Mouse (Mus musculus): ENCODE results near the gene Dlg1. TPM values are rescaled to one million over a fixed set of nuclear protein-coding genes. Genes with fewer than 3 reads are reported as not detected.
"Not testable (repeated sequence)": the region's sequence is repeated elsewhere in the genome, so short reads cannot be mapped to it uniquely, and the experiment has no call there.

Dlg1 gene
- polyA plus RNA-seq, 1 experiment = 7.9 TPM

- no peaks in the 10 kb centered on the region; the same call in 1 of the 2 replicates for H3K4me1 ChIP-seq (ENCODE audit: control insufficient read depth, insufficient read depth, insufficient read length)
- 70% methylated on average over 3 of the region's 3 CpGs for WGBS
- H3K36me3 ChIP-seq (ENCODE audit: control insufficient read depth, insufficient read depth, low read length) = no peaks in the 10 kb centered on the region
- H3K27me3 ChIP-seq (ENCODE audit: control insufficient read depth, insufficient read depth, low read length) = no peaks in the 10 kb centered on the region
- no peak for DNase-seq (ENCODE audit: low read depth in 1 of 2, low spot score in 2 of 2)
- TF ChIP-seq POLR2A (IDR thresholded peaks at IDR 0.05; ENCODE audit: low read depth, low read length) (no peak), CTCF (IDR thresholded peaks at IDR 0.05; ENCODE audit: extremely low read depth, insufficient read depth, insufficient read length, insufficient replicate concordance) (no peak)
- no peak overlapping the region for H3K27ac ChIP-seq (ENCODE audit: insufficient read depth, low read length)
- H3K4me3 ChIP-seq (ENCODE audit: extremely low read depth, insufficient read depth, insufficient read length) = no peak overlapping the region
Observed at GRCm38 (mm10) chr16:31707326-31707725, 44.1 kb downstream of the Dlg1 start.

- Histone ChIP-seq H3K27me3 (ENCODE audit: control insufficient read depth, insufficient read depth, low read length) (no peaks in the 10 kb centered on the region), H3K4me1 (ENCODE audit: control insufficient read depth, insufficient read depth, insufficient read length) (no peaks in the 10 kb centered on the region), H3K36me3 (ENCODE audit: control insufficient read depth, insufficient read depth, low read length) (no peaks in the 10 kb centered on the region), H3K27ac (ENCODE audit: insufficient read depth, low read length) (no peak overlapping the region), H3K4me3 (ENCODE audit: extremely low read depth, insufficient read depth, insufficient read length) (no peak overlapping the region)
- WGBS = 85% methylated on average over 1 of the region's 1 CpGs
- no peak for TF ChIP-seq CTCF (IDR thresholded peaks at IDR 0.05; ENCODE audit: extremely low read depth, insufficient read depth, insufficient read length, insufficient replicate concordance)
- no peak for TF ChIP-seq POLR2A (IDR thresholded peaks at IDR 0.05; ENCODE audit: low read depth, low read length)
- no peak for DNase-seq (ENCODE audit: low read depth in 1 of 2, low spot score in 2 of 2)
Observed at GRCm38 (mm10) chr16:31722991-31723390, 59.7 kb downstream of the Dlg1 start.

GRCm38 (mm10) chr16:31724121-31724520 lies 60.9 kb downstream of the Dlg1 start:
- Histone ChIP-seq H3K4me1 (ENCODE audit: control insufficient read depth, insufficient read depth, insufficient read length) (no peaks in the 10 kb centered on the region), H3K27me3 (ENCODE audit: control insufficient read depth, insufficient read depth, low read length) (no peaks in the 10 kb centered on the region), H3K36me3 (ENCODE audit: control insufficient read depth, insufficient read depth, low read length) (no peaks in the 10 kb centered on the region), H3K4me3 (ENCODE audit: extremely low read depth, insufficient read depth, insufficient read length) (no peak overlapping the region), H3K27ac (ENCODE audit: insufficient read depth, low read length) (no peak overlapping the region)
- no peak for TF ChIP-seq POLR2A (IDR thresholded peaks at IDR 0.05; ENCODE audit: low read depth, low read length)
- no peak for TF ChIP-seq CTCF (IDR thresholded peaks at IDR 0.05; ENCODE audit: extremely low read depth, insufficient read depth, insufficient read length, insufficient replicate concordance)
- 38% methylated on average over 1 of the region's 1 CpGs for WGBS
- DNase-seq (ENCODE audit: low read depth in 1 of 2, low spot score in 2 of 2) = no peak

- Histone ChIP-seq H3K36me3 (ENCODE audit: control insufficient read depth, insufficient read depth, low read length) (no peaks in the 10 kb centered on the region), H3K27me3 (ENCODE audit: control insufficient read depth, insufficient read depth, low read length) (no peaks in the 10 kb centered on the region)
- no peak for TF ChIP-seq CTCF (IDR thresholded peaks at IDR 0.05; ENCODE audit: extremely low read depth, insufficient read depth, insufficient read length, insufficient replicate concordance)
- no peak for TF ChIP-seq POLR2A (IDR thresholded peaks at IDR 0.05; ENCODE audit: low read depth, low read length)
Observed at GRCm38 (mm10) chr16:31724818-31725217, 61.6 kb downstream of the Dlg1 start.

GRCm38 (mm10) chr16:31730971-31731370 lies 67.7 kb downstream of the Dlg1 start:
- not testable (repeated sequence) for H3K27me3 ChIP-seq (ENCODE audit: control insufficient read depth, insufficient read depth, low read length); H3K27ac ChIP-seq (ENCODE audit: insufficient read depth, low read length); H3K4me3 ChIP-seq (ENCODE audit: extremely low read depth, insufficient read depth, insufficient read length); H3K36me3 ChIP-seq (ENCODE audit: control insufficient read depth, insufficient read depth, low read length); DNase-seq (ENCODE audit: low read depth in 1 of 2, low spot score in 2 of 2); H3K4me1 ChIP-seq (ENCODE audit: control insufficient read depth, insufficient read depth, insufficient read length)
- WGBS = 93% methylated on average over 1 of the region's 1 CpGs

More at GRCm38 (mm10) chr16:31724818-31725217, 61.6 kb downstream of the Dlg1 start:
- Histone ChIP-seq H3K4me1 (ENCODE audit: control insufficient read depth, insufficient read depth, insufficient read length) (no peaks in the 10 kb centered on the region), H3K27ac (ENCODE audit: insufficient read depth, low read length) (no peak overlapping the region), H3K4me3 (ENCODE audit: extremely low read depth, insufficient read depth, insufficient read length) (no peak overlapping the region)
- no peak for DNase-seq (ENCODE audit: low read depth in 1 of 2, low spot score in 2 of 2)
- WGBS = 84% methylated on average over 4 of the region's 4 CpGs

- Histone ChIP-seq H3K4me3 (ENCODE audit: extremely low read depth, insufficient read depth, insufficient read length) (no peak overlapping the region), H3K4me1 (ENCODE audit: control insufficient read depth, insufficient read depth, insufficient read length) (no peaks in the 10 kb centered on the region), H3K27me3 (ENCODE audit: control insufficient read depth, insufficient read depth, low read length) (no peaks in the 10 kb centered on the region), H3K36me3 (ENCODE audit: control insufficient read depth, insufficient read depth, low read length) (no peaks in the 10 kb centered on the region), H3K27ac (ENCODE audit: insufficient read depth, low read length) (no peak overlapping the region)
- DNase-seq (ENCODE audit: low read depth in 1 of 2, low spot score in 2 of 2) = no peak
- 91% methylated on average over 4 of the region's 4 CpGs for WGBS
- TF ChIP-seq CTCF (IDR thresholded peaks at IDR 0.05; ENCODE audit: extremely low read depth, insufficient read depth, insufficient read length, insufficient replicate concordance) (no peak), POLR2A (IDR thresholded peaks at IDR 0.05; ENCODE audit: low read depth, low read length) (no peak)
Observed at GRCm38 (mm10) chr16:31737081-31737480, 73.8 kb downstream of the Dlg1 start.

GRCm38 (mm10) chr16:31737761-31738160 lies 74.5 kb downstream of the Dlg1 start:
- 73% methylated on average over 3 of the region's 3 CpGs for WGBS
- Histone ChIP-seq H3K4me3 (ENCODE audit: extremely low read depth, insufficient read depth, insufficient read length) (no peak overlapping the region), H3K4me1 (ENCODE audit: control insufficient read depth, insufficient read depth, insufficient read length) (no peaks in the 10 kb centered on the region), H3K27ac (ENCODE audit: insufficient read depth, low read length) (no peak overlapping the region), H3K27me3 (ENCODE audit: control insufficient read depth, insufficient read depth, low read length) (no peaks in the 10 kb centered on the region), H3K36me3 (ENCODE audit: control insufficient read depth, insufficient read depth, low read length) (no peaks in the 10 kb centered on the region)
- no peak for DNase-seq (ENCODE audit: low read depth in 1 of 2, low spot score in 2 of 2)
- TF ChIP-seq POLR2A (IDR thresholded peaks at IDR 0.05; ENCODE audit: low read depth, low read length) (no peak), CTCF (IDR thresholded peaks at IDR 0.05; ENCODE audit: extremely low read depth, insufficient read depth, insufficient read length, insufficient replicate concordance) (no peak)
